Mouse (Mus musculus): ENCODE data around the gene Slc12a6. TPM values are rescaled to one million over a fixed set of nuclear protein-coding genes. Genes with fewer than 3 reads are reported as not detected.

The Slc12a6 gene
- total RNA-seq, 2 experiments from 2014 or later: 94.7 to 119 TPM

- ATAC-seq (replicated peaks; ENCODE audit: low FRiP score, poor library complexity, severe bottlenecking): no peak
Measured at GRCm38 (mm10) chr2:112374610-112375009, 109.0 kb downstream of the Slc12a6 start.

DNA sequence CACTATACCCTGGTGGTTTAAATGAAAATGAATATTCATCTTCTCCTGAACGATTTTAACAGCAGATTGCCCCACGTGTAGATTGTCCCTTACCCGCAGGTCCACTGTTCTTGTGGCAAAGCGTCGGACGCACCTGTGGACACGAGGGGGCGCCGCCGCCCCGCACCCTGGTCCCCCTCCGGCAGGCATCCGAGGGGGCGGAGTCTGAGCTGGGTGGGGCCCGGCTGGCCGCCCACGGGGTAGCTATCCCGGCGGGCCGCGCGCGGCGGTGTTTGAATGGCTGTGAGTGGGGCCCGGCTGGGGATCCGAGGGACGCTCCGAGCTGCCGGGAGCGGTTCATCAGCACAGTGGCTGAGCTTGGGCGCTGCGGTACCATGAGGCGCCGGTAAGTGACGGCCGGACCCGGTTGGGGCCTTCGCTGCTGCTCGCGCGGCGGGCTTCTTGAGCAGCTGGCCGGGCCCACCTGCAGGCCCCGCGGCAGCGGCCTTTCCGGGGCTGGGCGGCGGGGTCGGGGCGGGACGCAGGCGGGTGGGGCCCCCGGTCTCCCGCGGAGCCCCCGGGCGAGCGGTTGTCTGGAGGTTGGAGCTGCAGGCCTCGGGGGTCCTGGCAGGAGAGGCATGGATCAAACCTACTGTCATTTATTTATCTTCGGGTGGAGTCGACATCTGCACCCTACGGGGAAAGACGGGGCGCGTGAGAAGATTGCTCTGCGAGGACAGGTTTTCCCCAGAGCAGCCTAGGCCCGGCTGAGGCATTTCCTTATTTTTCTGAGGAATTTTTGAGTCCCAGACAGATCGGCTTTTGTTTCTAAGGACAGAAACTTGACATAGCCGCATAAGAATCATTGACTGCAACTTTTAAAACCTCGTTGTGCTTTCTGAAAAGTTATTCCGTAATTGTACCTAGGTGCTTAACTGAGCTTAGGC is 113.6 kb downstream of the Slc12a6 start, which contains the start of gene Katnbl1:
TSS of gene Katnbl1 (plus strand) at position 239 of the 926 bp plus-strand sequence.
- peak; percentile 97 for ATAC-seq (replicated peaks; ENCODE audit: low FRiP score, poor library complexity, severe bottlenecking)

DNA sequence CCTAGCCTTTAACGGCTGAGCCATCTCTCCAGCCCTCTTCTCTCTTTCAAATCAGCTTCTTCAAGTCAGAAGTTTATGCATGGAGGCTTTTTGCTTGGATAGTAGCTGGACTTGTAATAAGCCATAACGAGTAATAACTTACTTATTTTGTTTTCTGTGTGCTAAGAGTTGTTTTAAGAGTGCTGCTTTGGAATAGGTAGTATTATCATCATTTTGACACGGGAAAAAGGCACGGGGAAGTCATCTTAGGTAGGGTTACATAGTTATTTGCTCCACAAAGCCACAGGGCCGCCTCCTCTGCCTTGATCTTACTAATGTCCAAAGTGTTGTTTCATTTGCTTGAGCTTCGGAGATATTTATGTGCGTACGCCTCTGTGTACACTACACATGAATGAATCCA is 114.5 kb downstream of the Slc12a6 start:
- no peak for ATAC-seq (replicated peaks; ENCODE audit: low FRiP score, poor library complexity, severe bottlenecking)

- no peak for ATAC-seq (replicated peaks; ENCODE audit: low FRiP score, poor library complexity, severe bottlenecking)
Measured at GRCm38 (mm10) chr2:112381219-112381618, 115.6 kb downstream of the Slc12a6 start.

- no peak for ATAC-seq (replicated peaks; ENCODE audit: low FRiP score, poor library complexity, severe bottlenecking)
Measured at GRCm38 (mm10) chr2:112390843-112391242, 125.2 kb downstream of the Slc12a6 start.

DNA sequence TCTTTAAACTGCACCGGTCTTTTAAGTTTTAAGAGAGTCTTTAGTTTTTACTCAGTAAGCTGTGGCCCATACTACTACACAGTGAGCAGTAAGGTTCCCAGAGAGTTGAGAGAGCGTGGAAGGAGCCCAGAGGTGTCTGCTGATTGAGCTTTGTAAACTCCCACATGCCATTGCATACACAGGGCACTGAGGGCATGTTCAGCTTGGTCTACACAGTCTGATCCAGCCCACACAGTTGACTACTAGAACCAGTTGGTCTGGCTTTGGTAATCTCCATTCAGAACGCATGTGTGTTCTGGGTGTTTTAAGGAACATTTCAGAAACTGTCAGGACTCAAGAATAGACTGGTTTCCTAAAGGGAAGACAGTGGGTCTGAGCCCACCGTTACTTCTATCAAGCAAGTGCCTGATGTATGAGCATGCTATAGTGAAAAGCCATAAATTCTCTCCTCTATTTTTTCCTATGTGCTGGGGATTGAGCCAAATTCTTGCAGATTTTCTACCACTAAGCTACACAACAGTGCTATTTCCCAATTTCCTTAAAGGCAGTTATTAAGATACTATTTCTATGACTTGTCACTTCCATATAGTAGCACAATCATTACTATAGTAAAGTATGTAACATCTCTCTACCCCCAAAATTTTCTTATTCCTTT is 125.8 kb downstream of the Slc12a6 start:
- no peak for ATAC-seq (replicated peaks; ENCODE audit: low FRiP score, poor library complexity, severe bottlenecking)

GRCm38 (mm10) chr2:112392689-112393088 is 127.1 kb downstream of the Slc12a6 start:
- ATAC-seq (replicated peaks; ENCODE audit: low FRiP score, poor library complexity, severe bottlenecking): no peak

DNA sequence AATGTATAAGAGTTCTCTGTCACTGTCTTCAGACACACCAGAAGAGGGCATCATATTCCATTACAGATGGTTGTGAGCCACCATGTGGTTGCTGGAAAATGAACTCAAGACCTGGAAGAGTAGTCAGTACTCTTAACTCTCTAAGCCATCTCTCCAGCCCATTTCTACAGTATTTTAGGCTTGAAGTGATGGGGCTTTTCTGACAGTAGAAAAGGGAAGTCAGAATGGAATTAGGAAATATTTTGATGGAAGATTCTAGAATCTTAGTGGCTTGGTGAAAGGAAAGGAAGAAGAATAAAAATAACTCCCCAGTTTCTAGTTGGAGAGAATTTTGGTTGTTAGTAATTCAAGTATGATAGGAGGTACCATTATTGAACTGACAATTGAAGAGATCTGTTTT is 128.3 kb downstream of the Slc12a6 start:
- ATAC-seq (replicated peaks; ENCODE audit: low FRiP score, poor library complexity, severe bottlenecking): no peak

GRCm38 (mm10) chr2:112396649-112397048 is 131.0 kb downstream of the Slc12a6 start:
- no peak for ATAC-seq (replicated peaks; ENCODE audit: low FRiP score, poor library complexity, severe bottlenecking)

- no peak for ATAC-seq (replicated peaks; ENCODE audit: low FRiP score, poor library complexity, severe bottlenecking)
Measured at GRCm38 (mm10) chr2:112407030-112407429, 141.4 kb downstream of the Slc12a6 start.

Other genes starting within 250 kb of the Slc12a6 start
- gene Olfr1311, start 241.4 kb upstream of the Slc12a6 start, total RNA-seq (2015; ENCODE audit: low replicate concordance): not detected in 2 replicates
- gene Olfr1311, start 241.4 kb upstream of the Slc12a6 start, total RNA-seq (2017; ENCODE audit: low replicate concordance): not detected in 2 replicates
- not detected in 2 replicates for gene Olfr1312, start 215.6 kb upstream of the Slc12a6 start, total RNA-seq (2015; ENCODE audit: low replicate concordance)
- gene Olfr1312, start 215.6 kb upstream of the Slc12a6 start, total RNA-seq (2017; ENCODE audit: low replicate concordance): not detected in 2 replicates
- not detected in 2 replicates for gene Olfr1313, start 188.0 kb upstream of the Slc12a6 start, total RNA-seq (2015; ENCODE audit: low replicate concordance)
- not detected in 2 replicates for gene Olfr1313, start 188.0 kb upstream of the Slc12a6 start, total RNA-seq (2017; ENCODE audit: low replicate concordance)
- not detected in 2 replicates for gene Olfr1314, start 169.0 kb upstream of the Slc12a6 start, total RNA-seq (2015; ENCODE audit: low replicate concordance)
- gene Olfr1314, start 169.0 kb upstream of the Slc12a6 start, total RNA-seq (2017; ENCODE audit: low replicate concordance): not detected in 2 replicates
- gene Olfr1315-ps1, start 150.4 kb upstream of the Slc12a6 start, total RNA-seq (2015; ENCODE audit: low replicate concordance): not detected in 2 replicates
- not detected in 2 replicates for gene Olfr1315-ps1, start 150.4 kb upstream of the Slc12a6 start, total RNA-seq (2017; ENCODE audit: low replicate concordance)
- not detected in 2 replicates for gene Olfr1316, start 130.8 kb upstream of the Slc12a6 start, total RNA-seq (2015; ENCODE audit: low replicate concordance)
- gene Olfr1316, start 130.8 kb upstream of the Slc12a6 start, total RNA-seq (2017; ENCODE audit: low replicate concordance): not detected in 2 replicates
- gene Olfr1317, start 125.5 kb upstream of the Slc12a6 start, total RNA-seq (2015; ENCODE audit: low replicate concordance): not detected in 2 replicates
- gene Olfr1317, start 125.5 kb upstream of the Slc12a6 start, total RNA-seq (2017; ENCODE audit: low replicate concordance): not detected in 2 replicates
- gene Olfr1318, start 111.6 kb upstream of the Slc12a6 start, total RNA-seq (2015; ENCODE audit: low replicate concordance): not detected in 2 replicates
- not detected in 2 replicates for gene Olfr1318, start 111.6 kb upstream of the Slc12a6 start, total RNA-seq (2017; ENCODE audit: low replicate concordance)
- gene Lpcat4, start 26.4 kb upstream of the Slc12a6 start, total RNA-seq (2015; ENCODE audit: low replicate concordance): 5.4 and 8.6 TPM in 2 replicates
- 2.6 and 5.4 TPM in 2 replicates for gene Lpcat4, start 26.4 kb upstream of the Slc12a6 start, total RNA-seq (2017; ENCODE audit: low replicate concordance)
- not detected in 2 replicates for gene Nutm1, start 6.5 kb upstream of the Slc12a6 start, total RNA-seq (2015; ENCODE audit: low replicate concordance)
- not detected in 2 replicates for gene Nutm1, start 6.5 kb upstream of the Slc12a6 start, total RNA-seq (2017; ENCODE audit: low replicate concordance)
- 23.6 and 25.4 TPM in 2 replicates for gene Nop10, start 3.9 kb upstream of the Slc12a6 start, total RNA-seq (2015; ENCODE audit: low replicate concordance)
- gene Nop10, start 3.9 kb upstream of the Slc12a6 start, total RNA-seq (2017; ENCODE audit: low replicate concordance): 28.3 and 33.6 TPM in 2 replicates
- not detected in 2 replicates for gene Gm21985, start 489 bp downstream of the Slc12a6 start, total RNA-seq (2015; ENCODE audit: low replicate concordance)
- gene Gm21985, start 489 bp downstream of the Slc12a6 start, total RNA-seq (2017; ENCODE audit: low replicate concordance): 0.60 and 8.5 TPM in 2 replicates
- 8.6 and 14.0 TPM in 2 replicates for gene Emc4, start 102.2 kb downstream of the Slc12a6 start, total RNA-seq (2015; ENCODE audit: low replicate concordance)
- 6.0 and 16.8 TPM in 2 replicates for gene Emc4, start 102.2 kb downstream of the Slc12a6 start, total RNA-seq (2017; ENCODE audit: low replicate concordance)
- 8.5 and 11.9 TPM in 2 replicates for gene Katnbl1, start 113.4 kb downstream of the Slc12a6 start, total RNA-seq (2015; ENCODE audit: low replicate concordance)
- gene Katnbl1, start 113.4 kb downstream of the Slc12a6 start, total RNA-seq (2017; ENCODE audit: low replicate concordance): 2.0 and 8.1 TPM in 2 replicates
- gene Emc7, start 189.2 kb downstream of the Slc12a6 start, total RNA-seq (2015; ENCODE audit: low replicate concordance): 2.9 and 4.2 TPM in 2 replicates
- 2.8 and 4.0 TPM in 2 replicates for gene Emc7, start 189.2 kb downstream of the Slc12a6 start, total RNA-seq (2017; ENCODE audit: low replicate concordance)
- gene Chrm5, start 214.9 kb downstream of the Slc12a6 start, total RNA-seq (2015; ENCODE audit: low replicate concordance): not detected in 2 replicates
- gene Chrm5, start 214.9 kb downstream of the Slc12a6 start, total RNA-seq (2017; ENCODE audit: low replicate concordance): not detected in 2 replicates
- gene Aven, start 227.1 kb downstream of the Slc12a6 start, total RNA-seq (2015; ENCODE audit: low replicate concordance): 1.0 and 5.6 TPM in 2 replicates
- 4.9 and 6.3 TPM in 2 replicates for gene Aven, start 227.1 kb downstream of the Slc12a6 start, total RNA-seq (2017; ENCODE audit: low replicate concordance)

Data from erythroblast, adult 5-6 weeks (primary cell).